Mouse (Mus musculus): ENCODE data around the gene Dnajb14.
"Not testable (repeated sequence)": the region's sequence is repeated elsewhere in the genome, so short reads cannot be mapped to it uniquely, and the experiment has no call there.

The Dnajb14 gene

DNA sequence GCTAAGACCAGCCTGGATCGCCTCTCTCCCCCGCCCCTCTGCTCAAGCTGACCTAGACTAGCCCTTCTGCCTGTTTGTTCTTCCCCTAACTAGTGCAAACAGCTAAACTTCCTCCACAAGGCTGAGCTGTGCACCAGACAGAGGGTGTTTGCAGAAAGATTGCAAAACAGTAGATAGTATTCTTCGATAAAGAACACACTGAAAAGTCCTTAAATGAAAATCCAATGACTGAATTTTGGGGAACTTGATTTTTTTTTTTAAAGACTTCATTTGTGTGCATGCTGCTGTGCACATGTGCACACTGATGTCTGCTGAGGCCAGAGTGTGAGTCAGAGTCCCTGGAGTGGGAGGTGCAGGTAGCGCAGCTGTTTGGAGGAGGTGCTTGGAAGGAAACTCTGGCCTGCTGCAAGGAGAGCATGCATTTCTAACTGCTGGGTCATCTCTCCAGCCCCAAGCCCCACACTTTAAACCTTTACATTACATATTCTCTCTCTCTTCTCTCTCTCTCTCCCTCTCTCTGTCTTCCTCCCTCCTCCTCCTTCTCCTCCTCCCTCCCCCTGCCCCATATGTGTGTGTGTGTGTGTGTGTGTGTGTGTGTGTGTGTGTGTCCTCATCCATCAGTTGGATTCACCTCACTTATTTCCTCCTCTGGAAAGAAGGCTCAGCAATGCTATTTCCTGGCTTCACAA is 84.9 kb downstream of the Dnajb14 start:
- peak; percentile 34 for DNase-seq (ENCODE audit: low read depth)

DNA sequence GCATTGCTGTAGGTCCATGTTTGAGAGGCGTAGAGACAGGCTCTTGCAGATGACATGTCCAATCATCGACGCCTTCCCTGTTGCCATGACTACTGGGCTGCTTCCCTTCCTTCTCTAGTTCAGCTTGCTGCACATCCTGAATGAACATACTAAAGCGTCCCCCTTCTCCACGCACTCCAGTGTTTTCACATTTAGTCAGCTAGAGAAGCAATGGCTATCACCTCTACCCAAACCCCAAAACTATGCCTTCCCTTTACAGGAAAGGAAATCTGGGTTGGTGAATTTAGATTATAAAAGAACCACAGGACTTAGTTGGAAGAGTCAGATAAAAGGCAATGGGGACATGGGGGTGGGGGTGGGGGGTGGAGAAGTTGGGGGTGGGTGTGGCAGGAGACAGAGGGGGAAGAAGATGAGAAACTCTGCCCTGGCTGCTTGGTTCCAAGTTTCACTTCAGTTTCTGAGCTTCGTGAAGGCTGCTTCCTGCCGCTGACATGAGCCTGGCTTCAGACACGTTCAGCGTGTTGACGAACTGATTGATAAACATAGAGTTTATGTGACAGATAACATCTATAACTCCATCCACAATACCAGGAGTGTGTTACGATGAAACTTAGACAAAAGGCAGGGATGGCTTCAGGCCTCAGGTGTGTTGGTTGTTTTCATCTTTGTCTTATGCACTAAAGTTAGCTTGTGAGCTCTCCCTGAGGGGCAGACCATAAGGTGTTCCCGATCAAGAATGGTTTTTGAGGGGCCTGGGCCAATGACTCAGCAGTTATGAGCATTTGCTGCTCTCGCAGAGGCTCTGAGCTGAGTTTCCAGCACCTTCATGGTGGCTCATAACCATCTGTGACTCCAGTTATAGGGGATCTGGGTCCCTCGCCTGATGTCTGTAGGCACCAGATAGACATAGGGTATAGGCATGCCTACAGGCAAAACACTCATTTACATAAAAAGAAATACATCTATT is 85.7 kb downstream of the Dnajb14 start:
- peak; percentile 85 for DNase-seq (ENCODE audit: low read depth)

DNA sequence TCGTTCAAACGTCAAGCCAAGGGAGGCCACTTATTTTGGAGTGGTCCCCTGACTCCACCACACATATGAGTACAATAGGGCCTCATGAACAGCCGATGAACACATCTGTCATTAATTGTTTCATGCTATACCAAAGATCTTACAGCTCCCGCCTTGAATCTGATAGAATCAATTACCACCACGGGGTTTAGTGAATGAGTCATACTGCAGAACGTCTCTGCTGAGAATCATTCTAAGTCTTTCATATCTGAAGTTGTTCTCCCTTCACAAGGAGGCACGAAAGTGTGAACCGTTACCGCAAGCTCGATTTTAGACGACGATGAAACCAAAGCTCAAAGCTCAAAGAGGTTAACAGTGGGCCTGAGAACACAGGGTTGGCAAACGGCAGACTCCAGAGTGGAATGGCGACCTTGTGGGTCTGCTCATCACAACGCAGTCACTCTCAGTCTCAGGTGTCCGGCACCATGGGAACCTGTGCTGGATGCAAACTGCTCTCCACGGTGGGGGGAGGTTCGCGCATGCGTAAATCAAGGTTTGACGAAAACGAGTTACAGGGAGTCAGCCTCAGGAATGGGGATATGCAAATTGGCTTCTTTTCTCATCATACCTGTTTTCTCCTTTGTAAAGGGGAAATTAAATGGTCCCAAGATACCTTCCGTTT is 86.9 kb downstream of the Dnajb14 start:
- DNase-seq (ENCODE audit: low read depth) = peak; percentile 52

DNA sequence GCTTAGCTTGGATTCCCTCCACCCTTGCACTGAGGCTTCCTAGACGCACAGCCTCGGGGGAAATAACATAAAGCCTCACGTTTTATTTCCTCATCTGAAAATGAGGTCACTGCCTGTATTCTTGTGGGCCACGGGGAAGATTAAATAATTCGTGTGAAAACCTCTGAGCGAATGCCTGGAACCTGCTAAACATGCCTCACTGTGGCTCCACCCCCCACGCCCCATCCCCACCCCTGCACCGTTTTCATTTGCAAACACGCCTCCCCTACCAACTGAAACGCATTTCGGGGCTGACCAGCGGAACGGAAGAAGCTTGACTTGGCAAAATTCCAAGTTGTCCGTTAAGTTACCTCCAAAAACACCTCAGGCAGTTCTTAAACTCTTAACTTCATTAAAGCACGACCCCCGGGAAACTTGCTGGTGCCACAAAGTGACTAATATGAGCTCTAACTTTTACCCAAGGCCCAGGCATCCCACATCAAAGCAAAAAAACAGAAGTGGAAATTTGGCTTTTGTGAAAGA is 88.1 kb downstream of the Dnajb14 start:
- peak; percentile 60 for DNase-seq (ENCODE audit: low read depth)

DNA sequence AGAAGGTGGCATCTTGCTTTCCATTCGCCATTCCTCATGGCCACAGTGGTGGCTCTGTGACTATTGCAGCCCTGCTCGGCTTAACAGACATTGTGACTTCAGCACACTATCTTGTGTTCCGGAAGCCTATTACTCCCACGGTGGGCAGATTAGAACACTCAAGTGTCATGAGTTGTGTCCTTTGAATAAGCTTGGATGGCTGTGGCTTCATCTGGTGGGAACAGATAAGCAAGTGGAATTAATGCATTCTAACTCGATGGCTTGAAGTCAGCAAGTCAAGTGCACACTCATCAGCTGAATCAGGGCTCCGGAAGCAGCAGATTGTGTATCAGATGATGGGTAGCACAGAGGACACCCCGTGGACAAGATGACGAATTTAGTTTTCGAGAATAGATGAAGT is 90.4 kb downstream of the Dnajb14 start:
- DNase-seq (ENCODE audit: low read depth) = no peak

DNA sequence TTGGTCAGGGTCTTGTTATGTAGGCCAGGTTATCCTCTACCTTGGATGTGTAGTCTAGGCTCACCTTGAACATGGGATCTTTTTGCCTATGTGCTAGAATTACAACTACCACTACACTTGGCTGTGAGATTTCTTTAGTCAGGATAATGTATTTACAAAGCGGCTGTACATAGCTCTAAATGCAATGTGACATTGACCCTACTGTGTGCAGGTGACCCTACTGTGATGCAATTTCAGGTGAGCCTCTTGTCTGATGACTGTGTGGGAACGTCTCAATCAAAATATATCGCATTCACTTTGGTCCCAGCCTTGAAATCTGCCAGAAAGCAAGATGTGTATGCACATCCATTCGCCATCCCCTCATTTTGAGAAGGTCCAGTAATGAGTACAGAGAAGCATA is 90.9 kb downstream of the Dnajb14 start:
- no peak for DNase-seq (ENCODE audit: low read depth)

- no peak for DNase-seq (ENCODE audit: low read depth)
These were observed 92.0 kb downstream of the Dnajb14 start for GRCm38 (mm10) chr3:137959456-137959855.

GRCm38 (mm10) chr3:137961736-137962385 is 94.4 kb downstream of the Dnajb14 start:
- no peak for DNase-seq (ENCODE audit: low read depth)

DNA sequence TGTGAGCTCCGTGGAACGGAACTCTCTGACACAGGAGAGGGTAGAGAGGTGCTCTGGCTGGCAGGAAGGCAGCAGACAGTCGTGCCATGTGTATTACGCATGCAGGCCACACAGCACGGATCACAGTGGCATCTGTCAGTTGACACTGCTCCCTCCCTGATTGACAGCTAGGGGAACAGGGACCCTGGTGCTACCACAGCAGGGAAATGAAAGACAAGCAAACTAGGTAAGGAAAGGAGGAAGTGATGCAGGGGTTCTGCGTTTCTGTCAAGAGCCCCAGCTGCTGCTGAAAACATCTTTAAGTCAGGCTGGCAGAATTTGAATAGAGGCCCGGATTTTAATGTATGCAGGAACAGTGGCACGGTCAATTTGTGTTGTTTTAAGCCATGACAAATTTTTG is 96.0 kb downstream of the Dnajb14 start:
- DNase-seq (ENCODE audit: low read depth) = no peak

DNA sequence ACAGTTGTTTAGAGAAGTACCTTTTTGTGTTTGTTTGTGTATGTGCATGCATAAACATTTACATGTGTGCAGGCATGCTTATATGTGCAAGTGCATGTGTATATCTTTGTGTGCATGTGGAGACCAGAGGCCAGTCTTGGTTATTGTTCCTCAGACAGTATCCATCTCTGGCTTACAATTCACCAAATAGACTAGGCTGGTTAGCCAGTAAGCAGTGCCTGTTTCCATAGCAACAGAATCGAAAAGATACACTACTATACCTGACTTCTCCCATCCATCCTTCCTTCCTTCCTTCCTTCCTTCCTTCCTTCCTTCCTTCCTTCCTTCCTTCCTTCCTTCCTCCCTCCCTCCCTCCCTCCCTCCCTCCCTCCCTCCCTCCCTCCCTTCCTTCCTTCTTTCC is 96.5 kb downstream of the Dnajb14 start:
- DNase-seq (ENCODE audit: low read depth) = not testable (repeated sequence)
